In genomic region chr7:102244782-102245535, GRCm38 (mm10) we compare ENCODE assay signal across 10 mouse cellular contexts. TPM values are rescaled to one million over a fixed set of nuclear protein-coding genes. Genes with fewer than 3 reads are reported as not detected.
DNase-seq lines count a peak whose midpoint lies in the region; ATAC-seq and TF ChIP-seq lines count a peak whose summit lies in the region.
"Had no signal": no experiment of that assay in that cellular context is flagged by ENCODE, and none has a peak within 500 bp of the region (broad histone marks: within the 10 kb centered on the region; RNA-seq: fewer than 3 reads in every experiment).

No protein-coding gene starts in this region.

- no peak overlapping the region for H3K9ac ChIP-seq in liver, adult 2 months (ENCODE audit: low read depth, low read length)
- no peak overlapping the region for H3K9ac ChIP-seq in midbrain, embryonic 11.5 days (ENCODE audit: low read length)

- WGBS in liver, adult 2 months = 71% methylated on average over 3 of the region's 3 CpGs
- WGBS in small intestine, adult 2 months = 39% methylated on average over 3 of the region's 3 CpGs
- WGBS in midbrain, embryonic 11.5 days = 88% methylated on average over 3 of the region's 3 CpGs

- no peak for ATAC-seq in midbrain, embryonic 11.5 days (ENCODE audit: low FRiP score)
- ATAC-seq: forebrain, embryonic 16.5 days had no signal

- TF ChIP-seq CTCF in liver, adult 2 months (IDR thresholded peaks at IDR 0.05; ENCODE audit: low read depth, low read length) = no peak
- TF ChIP-seq CTCF in small intestine, adult 2 months (IDR thresholded peaks at IDR 0.05; ENCODE audit: extremely low read depth, insufficient read length, insufficient replicate concordance, low read depth, low read length) = no peak

- no peaks in the 10 kb centered on the region for H3K27me3 ChIP-seq in liver, adult 2 months (ENCODE audit: control insufficient read depth, insufficient read depth, low read length)
- no peaks in the 10 kb centered on the region for H3K27me3 ChIP-seq in small intestine, adult 2 months (ENCODE audit: control insufficient read depth, insufficient read depth, low read length)
- no peaks in the 10 kb centered on the region for H3K27me3 ChIP-seq in midbrain, embryonic 11.5 days (ENCODE audit: control insufficient read depth, insufficient read depth, low read length)
- H3K27me3 ChIP-seq: limb, embryonic 13.5 days had no signal

- TF ChIP-seq POLR2A in liver, adult 2 months (IDR thresholded peaks at IDR 0.05; ENCODE audit: extremely low read depth, insufficient read depth, low read length) = no peak
- TF ChIP-seq POLR2A in small intestine, adult 2 months (IDR thresholded peaks at IDR 0.05; ENCODE audit: low read depth, low read length) = no peak

- H3K4me1 ChIP-seq in liver, adult 2 months (ENCODE audit: control insufficient read depth, insufficient read depth, low read length) = peaks cover 34% of the 10 kb centered on the region
- peaks cover 54% of the 10 kb centered on the region for H3K4me1 ChIP-seq in small intestine, adult 2 months (ENCODE audit: control insufficient read depth, insufficient read depth, insufficient read length, low read length)
- H3K4me1 ChIP-seq in midbrain, embryonic 11.5 days (ENCODE audit: control insufficient read depth, insufficient read depth, low read length) = peaks cover 23% of the 10 kb centered on the region

- H3K27ac ChIP-seq in liver, adult 2 months (replicated peaks; ENCODE audit: insufficient read depth, low read depth, low read length) = peak overlapping the region; percentile 48
- peak overlapping the region; percentile 74 for H3K27ac ChIP-seq in small intestine, adult 2 months (ENCODE audit: insufficient read depth, low read depth, low read length)
- no peak overlapping the region for H3K27ac ChIP-seq in midbrain, embryonic 11.5 days (ENCODE audit: low read depth, low read length)

- peaks cover 38% of the 10 kb centered on the region; the same call in 1 of the 2 replicates for H3K79me2 ChIP-seq in liver, adult 2 months (ENCODE audit: control insufficient read depth, insufficient read depth, low read length)

- no peaks in the 10 kb centered on the region for H3K9me3 ChIP-seq in midbrain, embryonic 11.5 days (ENCODE audit: control insufficient read depth, low read length)
- H3K9me3 ChIP-seq: limb, embryonic 13.5 days had no signal

- H3K4me2 ChIP-seq in midbrain, embryonic 11.5 days = no peak overlapping the region
- H3K4me2 ChIP-seq: limb, embryonic 13.5 days had no signal

- H3K36me3 ChIP-seq in liver, adult 2 months (ENCODE audit: control insufficient read depth, insufficient read depth, low read length) = peaks cover 2% of the 10 kb centered on the region; the same call in 1 of the 2 replicates
- H3K36me3 ChIP-seq in small intestine, adult 2 months (ENCODE audit: control insufficient read depth, insufficient read depth, low read length) = peaks cover 16% of the 10 kb centered on the region
- peaks cover 2% of the 10 kb centered on the region; the same call in 1 of the 2 replicates for H3K36me3 ChIP-seq in midbrain, embryonic 11.5 days (ENCODE audit: control insufficient read depth, insufficient read depth, low read length)

- DNase-seq in liver, adult 2 months (ENCODE audit: extremely low read depth, low read depth, low spot score) = no peak
- no peak for DNase-seq in liver
- peak; percentile 68 for DNase-seq in heart, adult 8-10 months (ENCODE audit: low spot score)
- peak; percentile 55 to 62 for DNase-seq in kidney, postnatal 4 days
- no peak for DNase-seq in right cerebral cortex, postnatal 36 days (ENCODE audit: low spot score in 2 of 2)
- DNase-seq in thymus, postnatal 10 days (ENCODE audit: low spot score in 2 of 2) = no peak
- DNase-seq in midbrain, embryonic 11.5 days (ENCODE audit: low spot score, missing footprints) = no peak

- no peak overlapping the region for H3K4me3 ChIP-seq in liver, adult 2 months (ENCODE audit: insufficient read depth, low read depth, low read length)
- no peak overlapping the region for H3K4me3 ChIP-seq in small intestine, adult 2 months (ENCODE audit: low read depth, low read length)
- H3K4me3 ChIP-seq in midbrain, embryonic 11.5 days (ENCODE audit: low read depth, low read length) = no peak overlapping the region
- H3K4me3 ChIP-seq: limb, embryonic 13.5 days had no signal

RNA-seq across cellular contexts. Expression of gene Rhog, which starts 10.9 kb away (rescaled TPM):
- 3.9 and 6.6 TPM in 2 replicates for total RNA-seq in liver, adult 2 months (2014; rRNA removed)
- polyA plus RNA-seq in liver, adult 2 months (2012; rRNA removed) = 22.4 and 26.3 TPM in 2 replicates
- 10 to 100 TPM; 17.5 to 20.1 (median 19.2) TPM for total RNA-seq in heart, adult 8-10 months (2022)
- polyA plus RNA-seq in small intestine, adult 2 months (2012; rRNA removed) = 74.5 and 165 TPM in 2 replicates
- 29.4 and 31.4 TPM in 2 replicates for polyA plus RNA-seq in midbrain, embryonic 11.5 days (2014; fragmentation: Nextera tagmentation; extraction: Ambion mirVana)

RNA-seq across cellular contexts. Expression of gene Stim1, which starts 22.6 kb away (rescaled TPM):
- 15.7 and 21.6 TPM in 2 replicates for total RNA-seq in liver, adult 2 months (2014; rRNA removed)
- 25.4 and 28.0 TPM in 2 replicates for polyA plus RNA-seq in liver, adult 2 months (2012; rRNA removed)
- total RNA-seq in heart, adult 8-10 months (2022) = 10 to 100 TPM; 21.9 to 25.1 (median 24.0) TPM
- 20.7 and 21.6 TPM in 2 replicates for polyA plus RNA-seq in small intestine, adult 2 months (2012; rRNA removed)
- polyA plus RNA-seq in midbrain, embryonic 11.5 days (2014; fragmentation: Nextera tagmentation; extraction: Ambion mirVana) = 9.1 and 11.6 TPM in 2 replicates

RNA-seq across cellular contexts. Expression of gene Pgap2, which starts 35.0 kb away (rescaled TPM):
- total RNA-seq in liver, adult 2 months (2014; rRNA removed) = 27.8 and 29.4 TPM in 2 replicates
- polyA plus RNA-seq in liver, adult 2 months (2012; rRNA removed) = 77.9 and 89.6 TPM in 2 replicates
- total RNA-seq in heart, adult 8-10 months (2022) = 10 to 100 TPM; 62.6 to 83.1 (median 73.8) TPM
- polyA plus RNA-seq in small intestine, adult 2 months (2012; rRNA removed) = 49.6 and 58.0 TPM in 2 replicates
- polyA plus RNA-seq in midbrain, embryonic 11.5 days (2014; fragmentation: Nextera tagmentation; extraction: Ambion mirVana) = 51.6 and 52.1 TPM in 2 replicates

RNA-seq across cellular contexts. Expression of gene Nup98, which starts 35.0 kb away (rescaled TPM):
- total RNA-seq in liver, adult 2 months (2014; rRNA removed) = 14.0 and 16.1 TPM in 2 replicates
- 5.2 and 6.7 TPM in 2 replicates for polyA plus RNA-seq in liver, adult 2 months (2012; rRNA removed)
- 10 to 100 TPM; 31.6 to 34.8 (median 32.8) TPM for total RNA-seq in heart, adult 8-10 months (2022)
- 5.2 and 12.2 TPM in 2 replicates for polyA plus RNA-seq in small intestine, adult 2 months (2012; rRNA removed)
- polyA plus RNA-seq in midbrain, embryonic 11.5 days (2014; fragmentation: Nextera tagmentation; extraction: Ambion mirVana) = 42.0 and 45.0 TPM in 2 replicates

Comparison
In these comparisons a context has a peak if more than half of its experiments do, and no peak if none do; other contexts are left out.
1. DNase-seq: peak in heart, adult 8-10 months (single experiment) and kidney, postnatal 4 days (2 of 2); none in liver, adult 2 months (single experiment), liver (single experiment), right cerebral cortex, postnatal 36 days (0 of 2), thymus, postnatal 10 days (0 of 2) and midbrain, embryonic 11.5 days (single experiment).